Mouse (Mus musculus) CH12F3 (cell line): ENCODE data around the gene Rora.

Experiments used
- in situ Hi-C: fragments of 300-500 bp; cut with MboI; formaldehyde crosslinking; loops from 2 replicates; pipeline ENCODE4 v1.14.3; 2020; ENCODE audit warnings: low sequenced_read_pairs

Rora gene

GRCm38 (mm10) chr9:69320635-69321027 is 667.0 kb downstream of the Rora start:
- in situ Hi-C loops = no loop called here

- in situ Hi-C loops = no loop called here
Measured at GRCm38 (mm10) chr9:69321956-69322355, 668.4 kb downstream of the Rora start.

- in situ Hi-C loops = no loop called here
Measured at GRCm38 (mm10) chr9:69323831-69324230, 670.2 kb downstream of the Rora start.

- in situ Hi-C loops = no loop called here
Measured at GRCm38 (mm10) chr9:69327077-69327476, 673.5 kb downstream of the Rora start.

- in situ Hi-C loops = no loop called here
Measured at GRCm38 (mm10) chr9:69327591-69327990, 674.0 kb downstream of the Rora start.

- in situ Hi-C loops = no loop called here
Measured at GRCm38 (mm10) chr9:69331790-69332189, 678.2 kb downstream of the Rora start.

GRCm38 (mm10) chr9:69332802-69333568 is 679.4 kb downstream of the Rora start:
- in situ Hi-C loops = no loop called here

GRCm38 (mm10) chr9:69333654-69334053 is 680.1 kb downstream of the Rora start:
- in situ Hi-C loops = no loop called here

- in situ Hi-C loops = no loop called here
Measured at GRCm38 (mm10) chr9:69334106-69334505, 680.5 kb downstream of the Rora start.

GRCm38 (mm10) chr9:69336063-69336462 is 682.5 kb downstream of the Rora start:
- in situ Hi-C loops = no loop called here

GRCm38 (mm10) chr9:69339199-69339598 is 685.6 kb downstream of the Rora start:
- in situ Hi-C loops = no loop called here

- in situ Hi-C loops = no loop called here
Measured at GRCm38 (mm10) chr9:69339829-69340228, 686.2 kb downstream of the Rora start.

- in situ Hi-C loops = no loop called here
Measured at GRCm38 (mm10) chr9:69340421-69340820, 686.8 kb downstream of the Rora start.

GRCm38 (mm10) chr9:69343881-69344280 is 690.3 kb downstream of the Rora start:
- in situ Hi-C loops = no loop called here

GRCm38 (mm10) chr9:69345550-69345949 is 692.0 kb downstream of the Rora start:
- in situ Hi-C loops = no loop called here

- in situ Hi-C loops = no loop called here
Measured at GRCm38 (mm10) chr9:69347796-69348195, 694.2 kb downstream of the Rora start.

- in situ Hi-C loops = no loop called here
Measured at GRCm38 (mm10) chr9:69349537-69349936, 696.0 kb downstream of the Rora start.

GRCm38 (mm10) chr9:69354228-69354627 is 700.6 kb downstream of the Rora start:
- in situ Hi-C loops = loop anchor here (25.0 kb wide), 1 partner anchor 1342 kb away; no protein-coding TSS in a partner anchor

GRCm38 (mm10) chr9:69357834-69358233 is 704.2 kb downstream of the Rora start:
- in situ Hi-C loops = loop anchor here (25.0 kb wide), 1 partner anchor 1346 kb away; no protein-coding TSS in a partner anchor

GRCm38 (mm10) chr9:69358797-69359196 is 705.2 kb downstream of the Rora start:
- in situ Hi-C loops = loop anchor here (25.0 kb wide), 1 partner anchor 1346 kb away; no protein-coding TSS in a partner anchor

GRCm38 (mm10) chr9:69361951-69362445 is 708.4 kb downstream of the Rora start:
- in situ Hi-C loops = loop anchor here (10.0 to 25.0 kb wide), 2 partner anchors 123 to 1350 kb away; no protein-coding TSS in a partner anchor

GRCm38 (mm10) chr9:69362766-69363165 is 709.2 kb downstream of the Rora start:
- in situ Hi-C loops = loop anchor here (10.0 to 25.0 kb wide), 2 partner anchors 122 to 1350 kb away; no protein-coding TSS in a partner anchor
